In genomic region chr2:173044198-173044970, GRCm38 (mm10) we compare ENCODE assay signal across 9 mouse cellular contexts. TPM values are rescaled to one million over a fixed set of nuclear protein-coding genes. Genes with fewer than 3 reads are reported as not detected.
DNase-seq lines count a peak whose midpoint lies in the region; ATAC-seq and TF ChIP-seq lines count a peak whose summit lies in the region.
"Had no signal": no experiment of that assay in that cellular context is flagged by ENCODE, and none has a peak within 500 bp of the region (broad histone marks: within the 10 kb centered on the region; RNA-seq: fewer than 3 reads in every experiment).

No protein-coding gene starts in this region.

- no peak overlapping the region for H3K27ac ChIP-seq in hindbrain, postnatal 0 days
- H3K27ac ChIP-seq in hindbrain, embryonic 11.5 days (ENCODE audit: low read depth, low read length), result no peak overlapping the region

- no peak for DNase-seq in hindbrain, postnatal 0 days (ENCODE audit: low spot score)
- DNase-seq in hindbrain, embryonic 11.5 days (ENCODE audit: low spot score), result no peak
- peak; percentile 78 for DNase-seq in 3134 (ENCODE audit: extremely low read depth, insufficient read length, low spot score)
- DNase-seq in gastrocnemius, adult 8-10 months (ENCODE audit: low spot score in 2 of 2), result peak; percentile 88 to 90
- peak; percentile 60 for DNase-seq in heart, postnatal 25 days (ENCODE audit: low spot score)
- no peak for DNase-seq in left cerebral cortex, adult 11 months (ENCODE audit: low spot score)
- DNase-seq in right cerebral cortex, adult 18-20 months, result no peak
- no peak for DNase-seq in left cerebral cortex, postnatal 4 days
- DNase-seq: cerebellum, postnatal 36 days had no signal

- 78% methylated on average over 18 of the region's 18 CpGs for WGBS in hindbrain, postnatal 0 days
- whole genome bisulfite sequencing in hindbrain, embryonic 11.5 days, result 82% methylated on average over 18 of the region's 18 CpGs

- no peak overlapping the region for H3K4me2 ChIP-seq in hindbrain, postnatal 0 days (ENCODE audit: low read depth, low read length)
- H3K4me2 ChIP-seq in hindbrain, embryonic 11.5 days (replicated peaks; ENCODE audit: low read depth, low read length), result no peak overlapping the region

- H3K36me3 ChIP-seq in hindbrain, postnatal 0 days (ENCODE audit: insufficient read depth, low read length), result no peaks in the 10 kb centered on the region
- H3K36me3 ChIP-seq in hindbrain, embryonic 11.5 days (ENCODE audit: control insufficient read depth, insufficient read depth, low read length), result no peaks in the 10 kb centered on the region

- H3K4me1 ChIP-seq in hindbrain, postnatal 0 days (ENCODE audit: insufficient read depth, low read length), result no peaks in the 10 kb centered on the region
- no peaks in the 10 kb centered on the region for H3K4me1 ChIP-seq in hindbrain, embryonic 11.5 days (replicated peaks; ENCODE audit: control insufficient read depth, insufficient read depth, low read length)

- no peak overlapping the region for H3K9ac ChIP-seq in hindbrain, postnatal 0 days (replicated peaks; ENCODE audit: low read length)
- H3K9ac ChIP-seq in hindbrain, embryonic 11.5 days (ENCODE audit: low read depth, low read length), result no peak overlapping the region

- no peaks in the 10 kb centered on the region for H3K9me3 ChIP-seq in hindbrain, postnatal 0 days (ENCODE audit: low read length)
- H3K9me3 ChIP-seq in hindbrain, embryonic 11.5 days (ENCODE audit: control insufficient read depth, low read length), result no peaks in the 10 kb centered on the region

- no peak for TF ChIP-seq CTCF in hindbrain, postnatal 0 days (IDR thresholded peaks at IDR 0.05; ENCODE audit: low read depth)

- intact Hi-C loops in heart, postnatal 25 days (cut with DNase I), result loop anchor here (2.0 kb wide), 1 partner anchor 20 kb away; no protein-coding TSS in a partner anchor
- intact Hi-C loops in left cerebral cortex, postnatal 4 days (cut with DNase I), result no loop called here

- no peak overlapping the region for H3K4me3 ChIP-seq in hindbrain, postnatal 0 days (ENCODE audit: low read length)
- H3K4me3 ChIP-seq in hindbrain, embryonic 11.5 days (ENCODE audit: low read depth, low read length), result no peak overlapping the region

- ATAC-seq in hindbrain, postnatal 0 days, result 0 out of 2 replicates have a peak, but pooled peaks have one; percentile 36
- ATAC-seq in hindbrain, embryonic 11.5 days (ENCODE audit: low FRiP score), result no peak

- no peaks in the 10 kb centered on the region for H3K27me3 ChIP-seq in hindbrain, postnatal 0 days (ENCODE audit: insufficient read depth, low read length)
- no peaks in the 10 kb centered on the region for H3K27me3 ChIP-seq in hindbrain, embryonic 11.5 days (ENCODE audit: control insufficient read depth, insufficient read depth, low read length)

RNA-seq across cellular contexts. Expression of gene Rbm38, which starts 24.1 kb away (rescaled TPM):
- total RNA-seq in hindbrain, postnatal 0 days (2014; rRNA removed), result 12.6 and 17.0 TPM in 2 replicates
- 9.7 and 10.3 TPM in 2 replicates for polyA plus RNA-seq in hindbrain, postnatal 0 days (2015; fragmentation: Nextera tagmentation; extraction: Ambion mirVana)
- 57.0 and 63.3 TPM in 2 replicates for polyA plus RNA-seq in hindbrain, embryonic 11.5 days (2014; fragmentation: Nextera tagmentation; extraction: Ambion mirVana)
- 100 to 1,000 TPM; 180 to 208 (median 192) TPM for total RNA-seq in gastrocnemius, adult 8-10 months (2022)
- total RNA-seq in heart, postnatal 25 days (2021), result 100 to 1,000 TPM; 167 to 223 TPM
- total RNA-seq in left cerebral cortex, postnatal 4 days (2021), result 1 to 10 TPM; 7.5 to 8.1 TPM

RNA-seq across cellular contexts. Expression of gene Rae1, which starts 44.5 kb away (rescaled TPM):
- total RNA-seq in hindbrain, postnatal 0 days (2014; rRNA removed), result 85.3 and 96.0 TPM in 2 replicates
- 112 and 116 TPM in 2 replicates for polyA plus RNA-seq in hindbrain, postnatal 0 days (2015; fragmentation: Nextera tagmentation; extraction: Ambion mirVana)
- 134 TPM in 2 replicates for polyA plus RNA-seq in hindbrain, embryonic 11.5 days (2014; fragmentation: Nextera tagmentation; extraction: Ambion mirVana)
- 10 to 100 TPM in 3 of 4 experiments, 1 to 10 TPM in 1; 8.5 to 11.1 (median 11.0) TPM for total RNA-seq in gastrocnemius, adult 8-10 months (2022)
- 10 to 100 TPM; 24.4 to 25.3 TPM for total RNA-seq in heart, postnatal 25 days (2021)
- 10 to 100 TPM; 85.7 to 98.0 TPM for total RNA-seq in left cerebral cortex, postnatal 4 days (2021)

Comparison
In these comparisons a context has a peak if more than half of its experiments do, and no peak if none do; other contexts are left out.
1. DNase-seq: peak in 3134 (single experiment), gastrocnemius, adult 8-10 months (2 of 2) and heart, postnatal 25 days (single experiment); none in hindbrain, postnatal 0 days (single experiment), hindbrain, embryonic 11.5 days (single experiment), left cerebral cortex, adult 11 months (single experiment), right cerebral cortex, adult 18-20 months (single experiment) and left cerebral cortex, postnatal 4 days (single experiment).